Mouse (Mus musculus): ENCODE measurements at regions not wholly inside any gene's neighbourhood (a gene's known extent, or its start where the extent isn't known, plus 50 kb on each side); places are given as distances from the start of the nearest gene placed in this dataset.
"Not testable (repeated sequence)": the region's sequence is repeated elsewhere in the genome, so short reads cannot be mapped to it uniquely, and the experiment has no call there.

DNA sequence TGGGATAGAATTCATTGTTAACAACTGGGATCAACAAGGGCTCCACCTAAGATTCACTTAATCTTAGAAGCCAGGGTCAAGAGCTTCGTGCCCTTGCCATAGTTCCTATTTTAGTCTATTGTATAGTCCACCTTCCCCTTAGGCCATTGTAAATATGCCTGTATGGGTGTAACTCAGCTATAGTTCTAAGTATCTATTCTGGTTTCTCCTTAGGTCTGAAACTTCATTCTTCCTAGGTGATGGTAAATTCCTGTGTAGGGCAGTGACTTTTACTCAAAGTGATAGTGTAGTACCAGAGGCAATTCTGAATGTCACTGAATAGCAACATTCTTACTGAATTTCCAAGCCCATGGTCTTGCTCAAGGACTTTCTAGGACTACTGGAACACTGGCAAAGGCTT, 989.4 kb downstream of the Ankrd7 start:
- 82% methylated on average over 1 of the region's 1 CpGs for WGBS
- H3K27me3 ChIP-seq (ENCODE audit: control insufficient read depth, insufficient read depth, low read length); DNase-seq; H3K4me1 ChIP-seq (ENCODE audit: control insufficient read depth, insufficient read depth, low read length); H3K4me3 ChIP-seq (replicated peaks; ENCODE audit: insufficient read depth, low read depth, low read length); H3K27ac ChIP-seq (ENCODE audit: insufficient read depth, low read length): not testable (repeated sequence)

DNA sequence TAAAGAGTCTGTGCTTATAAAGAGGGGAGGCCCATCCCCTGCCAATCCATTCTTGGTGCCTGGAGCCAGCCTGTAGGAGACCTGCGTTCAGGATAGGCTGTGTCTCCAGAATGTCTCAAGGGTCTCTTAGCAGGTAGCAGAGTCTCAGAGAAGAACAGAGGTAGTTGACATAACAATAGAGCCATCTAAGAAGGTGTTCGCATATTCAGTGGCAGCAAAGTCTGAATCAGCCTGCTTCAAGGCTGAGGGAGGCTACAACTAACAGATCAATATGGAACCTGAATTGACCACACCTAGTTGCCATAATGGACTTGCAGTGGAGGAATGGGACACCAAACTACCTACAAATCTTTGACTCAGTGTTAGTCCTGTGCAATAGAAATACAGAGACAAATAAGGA, 998.0 kb downstream of the Ankrd7 start:
- TF ChIP-seq POLR2A (IDR thresholded peaks at IDR 0.05; ENCODE audit: borderline replicate concordance, insufficient read depth, low read length) (no peak), CTCF (IDR thresholded peaks at IDR 0.05; ENCODE audit: borderline replicate concordance, insufficient read depth, low read depth, low read length) (no peak)
- no peak for DNase-seq
- WGBS = 93% methylated on average over 2 of the region's 2 CpGs
- Histone ChIP-seq H3K4me1 (ENCODE audit: control insufficient read depth, insufficient read depth, low read length) (no peaks in the 10 kb centered on the region), H3K27me3 (ENCODE audit: control insufficient read depth, insufficient read depth, low read length) (no peaks in the 10 kb centered on the region), H3K4me3 (replicated peaks; ENCODE audit: insufficient read depth, low read depth, low read length) (no peak overlapping the region), H3K27ac (ENCODE audit: insufficient read depth, low read length) (no peak overlapping the region)

DNA sequence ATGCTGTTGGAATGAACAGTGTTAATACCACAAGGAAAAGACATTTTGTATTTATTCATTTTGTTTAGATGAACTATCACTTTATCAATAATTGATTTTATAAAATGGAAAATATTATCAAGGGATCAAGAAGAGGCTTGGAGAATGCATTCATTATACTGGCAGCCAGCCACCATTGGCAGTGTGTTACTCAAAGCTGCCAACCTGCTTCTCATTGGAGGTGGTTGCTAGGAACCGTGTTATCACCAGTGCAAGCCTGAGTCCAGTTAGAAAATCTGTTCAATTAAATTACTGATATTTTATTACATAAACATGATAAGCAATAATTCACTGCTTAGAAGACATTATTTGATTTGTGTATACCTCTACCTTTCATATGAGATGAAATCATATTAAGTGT, 1003.6 kb downstream of the Ankrd7 start:
- H3K4me3 ChIP-seq (replicated peaks; ENCODE audit: insufficient read depth, low read depth, low read length) = no peak overlapping the region
- no peak overlapping the region for H3K27ac ChIP-seq (ENCODE audit: insufficient read depth, low read length)
- no peaks in the 10 kb centered on the region for H3K27me3 ChIP-seq (ENCODE audit: control insufficient read depth, insufficient read depth, low read length)
- peak; percentile 65 to 80 for DNase-seq
- WGBS = 11% methylated on average over 1 of the region's 1 CpGs
- TF ChIP-seq POLR2A (IDR thresholded peaks at IDR 0.05; ENCODE audit: borderline replicate concordance, insufficient read depth, low read length) (no peak), CTCF (IDR thresholded peaks at IDR 0.05; ENCODE audit: borderline replicate concordance, insufficient read depth, low read depth, low read length) (no peak)
- no peaks in the 10 kb centered on the region for H3K4me1 ChIP-seq (ENCODE audit: control insufficient read depth, insufficient read depth, low read length)

DNA sequence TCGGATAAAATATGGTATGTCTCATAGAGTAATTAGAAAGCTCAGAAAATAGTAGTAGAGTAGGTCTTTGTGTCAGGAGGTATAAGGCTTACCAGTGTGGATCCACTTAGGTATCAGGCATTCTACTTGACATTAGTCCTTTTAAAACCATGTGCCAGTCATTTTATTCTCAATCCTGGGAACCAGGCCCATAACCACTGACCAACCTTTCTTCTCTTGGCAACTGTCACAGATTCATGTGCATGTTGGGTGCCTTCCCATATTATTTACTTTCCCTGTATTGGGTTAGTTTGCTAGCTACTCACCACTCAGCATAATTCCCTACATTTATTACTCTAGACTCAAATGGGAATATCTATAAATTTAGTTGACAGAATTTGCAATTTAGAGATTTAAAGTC, 1045.1 kb downstream of the Ankrd7 start:
- 23% methylated on average over 1 of the region's 1 CpGs for WGBS
- Histone ChIP-seq H3K27me3 (ENCODE audit: control insufficient read depth, insufficient read depth, low read length) (no peaks in the 10 kb centered on the region), H3K27ac (ENCODE audit: insufficient read depth, low read length) (no peak overlapping the region), H3K4me1 (ENCODE audit: control insufficient read depth, insufficient read depth, low read length) (peaks cover 5% of the 10 kb centered on the region; the same call in 1 of the 2 replicates), H3K4me3 (replicated peaks; ENCODE audit: insufficient read depth, low read depth, low read length) (no peak overlapping the region)
- no peak for TF ChIP-seq CTCF (IDR thresholded peaks at IDR 0.05; ENCODE audit: borderline replicate concordance, insufficient read depth, low read depth, low read length)
- no peak for TF ChIP-seq POLR2A (IDR thresholded peaks at IDR 0.05; ENCODE audit: borderline replicate concordance, insufficient read depth, low read length)
- DNase-seq = peak in 1 of 2 experiments; percentile 82

DNA sequence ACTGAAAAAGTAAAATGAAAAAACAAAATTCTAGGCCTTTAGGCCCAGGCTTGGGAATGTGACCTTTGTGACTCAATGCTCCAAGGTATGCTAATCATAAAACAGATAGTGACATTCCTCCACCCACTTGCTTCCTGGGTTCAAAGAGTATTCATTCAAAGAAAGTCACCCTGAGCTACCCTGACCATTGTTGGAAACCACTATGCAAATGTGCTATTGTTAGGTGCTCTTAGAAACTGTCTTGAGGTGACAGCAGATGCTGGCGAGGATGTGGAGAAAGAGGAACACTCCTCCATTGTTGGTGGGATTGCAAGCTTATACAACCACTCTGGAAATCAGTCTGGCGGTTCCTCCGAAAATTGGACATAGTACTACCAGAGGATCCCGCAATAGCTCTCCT, 1075.7 kb downstream of the Ankrd7 start:
- not testable (repeated sequence) for H3K4me1 ChIP-seq (ENCODE audit: control insufficient read depth, insufficient read depth, low read length); H3K27ac ChIP-seq (ENCODE audit: insufficient read depth, low read length); H3K27me3 ChIP-seq (ENCODE audit: control insufficient read depth, insufficient read depth, low read length); H3K4me3 ChIP-seq (replicated peaks; ENCODE audit: insufficient read depth, low read depth, low read length); DNase-seq
- WGBS = 90% methylated on average over 4 of the region's 4 CpGs

DNA sequence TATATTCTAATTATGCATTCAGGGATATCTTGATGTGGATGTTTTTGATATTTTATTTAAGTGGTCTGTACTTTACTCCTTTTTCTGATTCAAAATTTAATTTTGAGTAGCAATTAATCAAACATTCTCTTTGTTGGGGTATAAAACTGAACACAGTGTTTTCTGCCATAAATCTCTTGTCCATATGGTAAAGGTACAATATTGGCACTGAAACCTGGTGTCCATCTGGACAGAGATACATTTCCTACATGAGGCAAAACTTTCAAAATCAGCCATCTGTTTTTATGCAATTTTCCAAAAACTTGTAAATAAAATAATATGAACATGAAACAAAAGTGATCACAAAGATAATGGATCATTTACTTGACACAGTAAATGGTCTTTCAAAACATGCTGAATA, 1078.2 kb downstream of the Ankrd7 start:
- DNase-seq = peak in 1 of 2 experiments; percentile 91
- TF ChIP-seq CTCF (IDR thresholded peaks at IDR 0.05; ENCODE audit: borderline replicate concordance, insufficient read depth, low read depth, low read length) = no peak
- TF ChIP-seq POLR2A (IDR thresholded peaks at IDR 0.05; ENCODE audit: borderline replicate concordance, insufficient read depth, low read length) = no peak
- peaks cover 2% of the 10 kb centered on the region; the same call in 1 of the 2 replicates for H3K4me1 ChIP-seq (ENCODE audit: control insufficient read depth, insufficient read depth, low read length)

DNA sequence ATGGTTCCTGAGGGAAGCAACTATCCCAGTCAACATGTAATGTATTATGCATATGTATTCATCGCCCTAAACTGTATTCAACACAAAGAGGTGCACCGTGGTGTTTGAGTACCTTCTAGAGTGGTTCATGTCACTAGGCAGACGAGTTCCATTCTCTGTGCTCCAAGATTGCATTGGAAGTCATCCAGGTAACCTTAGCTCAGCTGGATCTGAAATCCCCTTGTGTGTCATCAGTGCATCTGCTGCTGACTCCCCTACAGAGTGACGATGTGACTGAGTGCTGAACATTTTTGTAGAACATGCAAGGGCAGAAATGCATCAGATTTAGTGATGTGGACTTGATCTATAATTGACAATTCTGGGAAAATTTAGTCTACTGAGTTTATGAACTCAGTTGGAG, 1079.6 kb downstream of the Ankrd7 start:
- H3K4me1 ChIP-seq (ENCODE audit: control insufficient read depth, insufficient read depth, low read length) = peaks cover 2% of the 10 kb centered on the region; the same call in 1 of the 2 replicates
- 29% methylated on average over 4 of the region's 4 CpGs for WGBS
- TF ChIP-seq CTCF (IDR thresholded peaks at IDR 0.05; ENCODE audit: borderline replicate concordance, insufficient read depth, low read depth, low read length) (no peak), POLR2A (IDR thresholded peaks at IDR 0.05; ENCODE audit: borderline replicate concordance, insufficient read depth, low read length) (no peak)
- no peaks in the 10 kb centered on the region for H3K27me3 ChIP-seq (ENCODE audit: control insufficient read depth, insufficient read depth, low read length)
- no peak overlapping the region for H3K4me3 ChIP-seq (replicated peaks; ENCODE audit: insufficient read depth, low read depth, low read length)
- peak; percentile 27 to 46 for DNase-seq
- peak overlapping the region; percentile 42 for H3K27ac ChIP-seq (ENCODE audit: insufficient read depth, low read length)

More for the DNA sequence above, 1078.2 kb downstream of the Ankrd7 start:
- Histone ChIP-seq H3K4me3 (replicated peaks; ENCODE audit: insufficient read depth, low read depth, low read length) (no peak overlapping the region), H3K27me3 (ENCODE audit: control insufficient read depth, insufficient read depth, low read length) (no peaks in the 10 kb centered on the region), H3K27ac (ENCODE audit: insufficient read depth, low read length) (no peak overlapping the region)

DNA sequence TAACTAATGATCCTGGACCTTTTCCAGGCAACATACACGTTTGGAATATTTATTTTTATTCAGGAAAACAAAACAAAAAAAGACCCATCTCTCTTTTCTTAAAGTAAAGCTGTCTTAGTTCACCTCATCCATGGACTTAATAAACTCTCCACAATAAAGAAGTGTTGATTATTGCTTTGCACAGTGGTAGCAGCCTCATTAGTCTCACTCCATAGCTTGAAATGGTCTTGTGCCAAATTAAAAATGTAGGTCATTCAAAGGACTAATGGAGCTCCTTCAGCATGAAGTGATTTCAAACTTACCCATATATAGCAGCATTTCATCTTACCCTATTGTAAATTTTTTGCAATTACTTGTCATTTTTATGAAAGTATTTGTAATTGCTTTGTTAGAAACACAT, 1109.8 kb downstream of the Ankrd7 start:
- no peaks in the 10 kb centered on the region for H3K27me3 ChIP-seq (ENCODE audit: control insufficient read depth, insufficient read depth, low read length)
- no peak overlapping the region for H3K4me3 ChIP-seq (replicated peaks; ENCODE audit: insufficient read depth, low read depth, low read length)
- 2% methylated on average over 1 of the region's 1 CpGs for WGBS
- H3K4me1 ChIP-seq (ENCODE audit: control insufficient read depth, insufficient read depth, low read length) = no peaks in the 10 kb centered on the region
- TF ChIP-seq CTCF (IDR thresholded peaks at IDR 0.05; ENCODE audit: borderline replicate concordance, insufficient read depth, low read depth, low read length) (no peak), POLR2A (IDR thresholded peaks at IDR 0.05; ENCODE audit: borderline replicate concordance, insufficient read depth, low read length) (no peak)
- H3K27ac ChIP-seq (ENCODE audit: insufficient read depth, low read length) = no peak overlapping the region
- DNase-seq = peak in 1 of 2 experiments; percentile 46

DNA sequence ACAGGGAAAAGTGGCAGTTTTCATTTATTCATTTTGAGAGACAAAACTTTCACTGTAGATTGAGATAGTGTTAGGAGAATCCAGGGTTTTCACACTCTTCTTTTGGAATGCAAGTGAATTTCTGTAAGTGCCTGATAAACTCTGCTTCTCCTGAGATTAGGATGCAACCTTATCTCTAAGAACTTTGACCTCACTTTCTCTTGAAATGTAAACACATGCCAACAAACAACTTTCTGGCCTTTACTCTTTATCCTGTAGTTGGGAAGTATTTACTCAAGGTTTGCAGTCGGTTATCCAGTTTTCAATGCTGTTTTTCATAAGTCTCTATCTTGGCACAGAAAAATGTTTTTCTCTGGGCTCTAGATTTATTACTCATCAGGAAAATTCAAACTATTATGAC, 1125.7 kb downstream of the Ankrd7 start:
- DNase-seq = no peak
- no peaks in the 10 kb centered on the region for H3K4me1 ChIP-seq (ENCODE audit: control insufficient read depth, insufficient read depth, low read length)
- no peak overlapping the region for H3K27ac ChIP-seq (ENCODE audit: insufficient read depth, low read length)
- 63% methylated on average over 1 of the region's 1 CpGs for WGBS
- H3K4me3 ChIP-seq (replicated peaks; ENCODE audit: insufficient read depth, low read depth, low read length) = no peak overlapping the region
- no peak for TF ChIP-seq POLR2A (IDR thresholded peaks at IDR 0.05; ENCODE audit: borderline replicate concordance, insufficient read depth, low read length)
- no peak for TF ChIP-seq CTCF (IDR thresholded peaks at IDR 0.05; ENCODE audit: borderline replicate concordance, insufficient read depth, low read depth, low read length)
- no peaks in the 10 kb centered on the region for H3K27me3 ChIP-seq (ENCODE audit: control insufficient read depth, insufficient read depth, low read length)

Data from cerebellum, adult 2 months (tissue).